8 mouse cellular contexts compared by ENCODE assay signal in genomic region chr3:153911197-153911881, GRCm38 (mm10). TPM values are rescaled to one million over a fixed set of nuclear protein-coding genes. Genes with fewer than 3 reads are reported as not detected.
A peak's percentile ranks its signal among the peaks of the same experiment; 100 is the strongest.
DNase-seq lines count a peak whose midpoint lies in the region; ATAC-seq and TF ChIP-seq lines count a peak whose summit lies in the region.

No protein-coding gene starts in this region.

- peak overlapping the region; percentile 92 for H3K9ac ChIP-seq in lung, embryonic 14.5 days
- peak overlapping the region; percentile 88 for H3K9ac ChIP-seq in forebrain, postnatal 0 days
- H3K9ac ChIP-seq in limb, embryonic 14.5 days (ENCODE audit: low read depth, low read length, severe bottlenecking), result peak overlapping the region; percentile 97

- H3K4me2 ChIP-seq in lung, embryonic 14.5 days, result peak overlapping the region; percentile 68
- H3K4me2 ChIP-seq in forebrain, postnatal 0 days (ENCODE audit: low read depth), result peak overlapping the region; percentile 77
- H3K4me2 ChIP-seq in limb, embryonic 14.5 days (replicated peaks; ENCODE audit: low read depth, low read length, severe bottlenecking), result peak overlapping the region; percentile 72

- peaks cover 54% of the 10 kb centered on the region for H3K36me3 ChIP-seq in lung, embryonic 14.5 days (ENCODE audit: insufficient read depth)
- H3K36me3 ChIP-seq in forebrain, postnatal 0 days (ENCODE audit: insufficient read depth), result peaks cover 42% of the 10 kb centered on the region
- H3K36me3 ChIP-seq in limb, embryonic 14.5 days (ENCODE audit: control insufficient read depth, insufficient read depth, low read length), result peaks cover 52% of the 10 kb centered on the region

- ATAC-seq in lung, embryonic 14.5 days (ENCODE audit: insufficient read depth), result no peak
- ATAC-seq in forebrain, postnatal 0 days, result no peak
- ATAC-seq in limb, embryonic 14.5 days (ENCODE audit: low FRiP score, low read depth), result no peak

- peak overlapping the region; percentile 81 for H3K27ac ChIP-seq in lung, embryonic 14.5 days (ENCODE audit: low read depth)
- no peak overlapping the region for H3K27ac ChIP-seq in bone marrow, adult 2 months (ENCODE audit: control insufficient read depth, insufficient read depth, low read depth, low read length, poor library complexity)
- no peak overlapping the region for H3K27ac ChIP-seq in forebrain, postnatal 0 days (ENCODE audit: low read depth, low read length)
- H3K27ac ChIP-seq in limb, embryonic 14.5 days (replicated peaks; ENCODE audit: low read depth, low read length), result no peak overlapping the region

- WGBS in lung, embryonic 14.5 days, result 39% methylated on average over 8 of the region's 8 CpGs
- WGBS in bone marrow, adult 2 months, result 48% methylated on average over 8 of the region's 8 CpGs
- 41% methylated on average over 8 of the region's 8 CpGs for WGBS in forebrain, postnatal 0 days
- 46% methylated on average over 8 of the region's 8 CpGs for WGBS in limb, embryonic 14.5 days

- peak overlapping the region; percentile 66 for H3K4me3 ChIP-seq in lung, embryonic 14.5 days (ENCODE audit: low read depth, low read length)
- H3K4me3 ChIP-seq in bone marrow, adult 2 months (replicated peaks; ENCODE audit: control insufficient read depth, low read depth, low read length), result peak overlapping the region; percentile 39
- peak overlapping the region; percentile 85 for H3K4me3 ChIP-seq in forebrain, postnatal 0 days (ENCODE audit: low read depth, low read length)
- H3K4me3 ChIP-seq in limb, embryonic 14.5 days (replicated peaks; ENCODE audit: low read length), result peak overlapping the region; percentile 89

- no peaks in the 10 kb centered on the region for H3K27me3 ChIP-seq in lung, embryonic 14.5 days (ENCODE audit: insufficient read depth, low read length)
- no peaks in the 10 kb centered on the region for H3K27me3 ChIP-seq in forebrain, postnatal 0 days (ENCODE audit: insufficient read depth, low read length)
- no peaks in the 10 kb centered on the region for H3K27me3 ChIP-seq in limb, embryonic 14.5 days (ENCODE audit: control insufficient read depth, insufficient read depth, low read length)

- TF ChIP-seq CTCF in lung, embryonic 14.5 days (IDR thresholded peaks at IDR 0.05; ENCODE audit: low read depth), result no peak
- no peak for TF ChIP-seq CTCF in bone marrow, adult 2 months (IDR thresholded peaks at IDR 0.05; ENCODE audit: control insufficient read depth, insufficient read depth, low read length)
- no peak for TF ChIP-seq CTCF in forebrain, postnatal 0 days (IDR thresholded peaks at IDR 0.05; ENCODE audit: low read depth)

- peaks cover 12% of the 10 kb centered on the region for H3K4me1 ChIP-seq in lung, embryonic 14.5 days (ENCODE audit: insufficient read depth)
- no peaks in the 10 kb centered on the region; the same call in 1 of the 2 replicates for H3K4me1 ChIP-seq in bone marrow, adult 2 months (ENCODE audit: control insufficient read depth, insufficient read depth, low read length)
- H3K4me1 ChIP-seq in forebrain, postnatal 0 days (ENCODE audit: insufficient read depth), result peaks cover 15% of the 10 kb centered on the region
- H3K4me1 ChIP-seq in limb, embryonic 14.5 days (ENCODE audit: control insufficient read depth, insufficient read depth, low read length), result peaks cover 22% of the 10 kb centered on the region

- DNase-seq in lung, embryonic 14.5 days, result no peak
- DNase-seq in lung, postnatal 14 days, result no peak
- no peak for DNase-seq in forebrain, postnatal 0 days
- no peak for DNase-seq in limb, embryonic 14.5 days (ENCODE audit: low spot score)
- DNase-seq in yolk sac, embryonic 10.5 days (ENCODE audit: low spot score), result no peak
- no peak for DNase-seq in layer of hippocampus, adult 11-12 months (ENCODE audit: low spot score)
- no peak for DNase-seq in left cerebral cortex, adult 9 months (ENCODE audit: low spot score in 2 of 2)

- H3K9me3 ChIP-seq in lung, embryonic 14.5 days (ENCODE audit: low read depth, low read length), result no peaks in the 10 kb centered on the region
- no peaks in the 10 kb centered on the region for H3K9me3 ChIP-seq in forebrain, postnatal 0 days (ENCODE audit: low read length)
- no peaks in the 10 kb centered on the region for H3K9me3 ChIP-seq in limb, embryonic 14.5 days (ENCODE audit: control insufficient read depth, low read length)

- TF ChIP-seq POLR2A in bone marrow, adult 2 months (IDR thresholded peaks at IDR 0.05; ENCODE audit: borderline replicate concordance, control insufficient read depth, low read depth, low read length), result no peak
- no peak for TF ChIP-seq POLR2A in limb, embryonic 14.5 days (IDR thresholded peaks at IDR 0.05; ENCODE audit: borderline replicate concordance, extremely low read depth, insufficient read depth, insufficient read length)

RNA-seq across cellular contexts. Expression of gene Rabggtb, which starts 1.5 kb away (rescaled TPM):
- polyA plus RNA-seq in lung, embryonic 14.5 days (2014; fragmentation: Nextera tagmentation; extraction: Ambion mirVana), result 52.1 and 54.4 TPM in 2 replicates
- polyA plus RNA-seq in bone marrow, adult 2 months (2011; ENCODE audit: insufficient read depth, insufficient read length, low replicate concordance, missing spikeins), result 75.6 and 75.8 TPM in 2 replicates
- total RNA-seq in forebrain, postnatal 0 days (2014; rRNA removed), result 69.9 and 71.2 TPM in 2 replicates
- polyA plus RNA-seq in forebrain, postnatal 0 days (2015; fragmentation: Nextera tagmentation; extraction: Ambion mirVana), result 56.9 and 58.3 TPM in 2 replicates
- 114 and 115 TPM in 2 replicates for polyA plus RNA-seq in limb, embryonic 14.5 days (2012; rRNA removed)
- polyA plus RNA-seq in limb, embryonic 14.5 days (2014; fragmentation: Nextera tagmentation; extraction: Ambion mirVana), result 48.2 and 50.7 TPM in 2 replicates

RNA-seq across cellular contexts. Expression of gene Msh4, which starts 5.4 kb away (rescaled TPM):
- polyA plus RNA-seq in lung, embryonic 14.5 days (2014; fragmentation: Nextera tagmentation; extraction: Ambion mirVana), result 0.17 and 0.26 TPM in 2 replicates
- 0.99 TPM in 1 of 2 replicates, not detected in the other for polyA plus RNA-seq in bone marrow, adult 2 months (2011; ENCODE audit: insufficient read depth, insufficient read length, low replicate concordance, missing spikeins)
- 0.31 and 0.95 TPM in 2 replicates for total RNA-seq in forebrain, postnatal 0 days (2014; rRNA removed)
- polyA plus RNA-seq in forebrain, postnatal 0 days (2015; fragmentation: Nextera tagmentation; extraction: Ambion mirVana), result 0.05 and 0.13 TPM in 2 replicates
- polyA plus RNA-seq in limb, embryonic 14.5 days (2012; rRNA removed), result 0.10 and 0.11 TPM in 2 replicates
- polyA plus RNA-seq in limb, embryonic 14.5 days (2014; fragmentation: Nextera tagmentation; extraction: Ambion mirVana), result 0.17 TPM in 1 of 2 replicates, not detected in the other

RNA-seq across cellular contexts. Expression of gene Acadm, which starts 33.1 kb away (rescaled TPM):
- polyA plus RNA-seq in lung, embryonic 14.5 days (2014; fragmentation: Nextera tagmentation; extraction: Ambion mirVana), result 45.7 and 47.6 TPM in 2 replicates
- polyA plus RNA-seq in bone marrow, adult 2 months (2011; ENCODE audit: insufficient read depth, insufficient read length, low replicate concordance, missing spikeins), result 34.9 and 65.8 TPM in 2 replicates
- total RNA-seq in forebrain, postnatal 0 days (2014; rRNA removed), result 31.5 and 32.4 TPM in 2 replicates
- polyA plus RNA-seq in forebrain, postnatal 0 days (2015; fragmentation: Nextera tagmentation; extraction: Ambion mirVana), result 39.7 and 40.1 TPM in 2 replicates
- 67.2 and 78.2 TPM in 2 replicates for polyA plus RNA-seq in limb, embryonic 14.5 days (2012; rRNA removed)
- polyA plus RNA-seq in limb, embryonic 14.5 days (2014; fragmentation: Nextera tagmentation; extraction: Ambion mirVana), result 65.3 and 67.8 TPM in 2 replicates

Comparison
In these comparisons a context has a peak if more than half of its experiments do, and no peak if none do; other contexts are left out.
1. H3K4me3 ChIP-seq: peak in every context shown above with its lines; median percentile 89 in limb, embryonic 14.5 days; 85 in forebrain, postnatal 0 days; 66 in lung, embryonic 14.5 days; 39 in bone marrow, adult 2 months.